Mouse (Mus musculus) heart, embryonic 11.5 days (tissue): ENCODE data around the gene Spata33. TPM values are rescaled to one million over a fixed set of nuclear protein-coding genes. Genes with fewer than 3 reads are reported as not detected.
"Not testable (repeated sequence)": the region's sequence is repeated elsewhere in the genome, so short reads cannot be mapped to it uniquely, and the experiment has no call there.

Experiments
- ATAC-seq: fragments of 200-750 bp; cut with Nextera tagmentation; replicated peaks from 2 replicates; pipeline ENCODE4 v1.8.0; 2017; ENCODE audit warnings: moderate library complexity; ENCODE audit not compliant: insufficient number of reproducible peaks, low FRiP score, low TSS enrichment
- H3K27ac ChIP-seq: fragments of 300-500 bp; sonication (generic); 2 replicates; pipeline ENCODE4 v1.5.1; 2014; ENCODE audit warnings: mild to moderate bottlenecking, low read depth, low read length
- H3K27me3 ChIP-seq: fragments of 300-500 bp; sonication (generic); 2 replicates; pipeline ENCODE4 v1.6.1; 2014; ENCODE audit warnings: mild to moderate bottlenecking, low read length, mixed read lengths; ENCODE audit not compliant: control insufficient read depth, insufficient read depth
- H3K36me3 ChIP-seq: fragments of 300-500 bp; sonication (generic); 2 replicates; pipeline ENCODE4 v1.6.1; 2014; ENCODE audit warnings: mild to moderate bottlenecking, low read length, moderate library complexity, mixed read lengths; ENCODE audit not compliant: control insufficient read depth, insufficient read depth
- H3K4me1 ChIP-seq: fragments of 300-500 bp; sonication (generic); 2 replicates; pipeline ENCODE4 v1.6.1; 2014; ENCODE audit warnings: low read length; ENCODE audit not compliant: control insufficient read depth, insufficient read depth
- H3K4me2 ChIP-seq: fragments of 300-500 bp; sonication (generic); 2 replicates; pipeline ENCODE4 v1.6.1; 2014; ENCODE audit warnings: mild to moderate bottlenecking, moderate library complexity
- H3K4me3 ChIP-seq: fragments of 300-500 bp; sonication (generic); 2 replicates; pipeline ENCODE4 v1.5.1; 2014; ENCODE audit warnings: low read depth, low read length
- H3K9ac ChIP-seq: fragments of 300-500 bp; sonication (generic); 2 replicates; pipeline ENCODE4 v1.6.1; 2014; ENCODE audit warnings: mild to moderate bottlenecking, low read depth, low read length, moderate library complexity
- H3K9me3 ChIP-seq: fragments of 300-500 bp; sonication (generic); replicated peaks from 2 replicates; pipeline ENCODE4 v1.6.1; 2016; ENCODE audit warnings: low read length; ENCODE audit not compliant: control insufficient read depth
- WGBS: fragments of 180-500 bp; shearing (Covaris S2); extraction: QIAGEN DNeasy Blood & Tissue Kit; methylation state at CpG from one replicate; pipeline ENCODE4 v1.1.7; 2014; ENCODE audit not compliant: insufficient replicate concordance; 5-methylcytosine and 5-hydroxymethylcytosine counted together
- polyA plus RNA-seq: library from polyadenylated mRNA; unstranded; fragments of >200 nt; fragmentation: Nextera tagmentation; extraction: Ambion mirVana; gene quantifications from 2 replicates; pipeline ENCODE4 v1.2.1, GENCODE M21; 2014

Gene Spata33
- polyA plus RNA-seq, 1 experiment from 2014 or later, result 5.0 TPM

DNA sequence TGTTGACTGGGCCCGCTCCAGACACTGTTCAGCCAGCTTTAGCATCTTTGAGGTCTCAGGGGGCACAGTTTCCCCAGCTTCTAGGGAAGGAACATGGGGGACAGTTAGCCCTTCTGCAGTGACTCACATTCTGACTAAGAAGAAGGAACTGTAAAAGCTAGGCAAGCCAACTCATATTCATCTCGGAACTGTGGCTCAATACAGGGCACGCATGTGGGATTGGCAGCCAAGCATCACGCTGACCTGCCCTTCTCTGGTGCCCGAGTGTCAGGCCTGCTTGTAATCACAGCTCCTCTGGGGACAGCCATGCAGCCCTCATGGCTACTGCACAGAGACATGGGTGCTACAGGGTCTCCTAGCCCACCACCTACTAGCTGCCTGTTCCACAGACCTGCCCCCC is 38.3 kb downstream of the Spata33 start:
- no peak overlapping the region for H3K9ac ChIP-seq
- no peaks in the 10 kb centered on the region for H3K27me3 ChIP-seq
- no peak overlapping the region for H3K27ac ChIP-seq
- 86% methylated on average over 5 of the region's 5 CpGs for whole genome bisulfite sequencing
- no peak for ATAC-seq
- H3K4me3 ChIP-seq, result no peak overlapping the region
- peaks cover 27% of the 10 kb centered on the region for H3K36me3 ChIP-seq
- H3K4me1 ChIP-seq, result peaks cover 24% of the 10 kb centered on the region
- no peak overlapping the region for H3K4me2 ChIP-seq
- H3K9me3 ChIP-seq, result no peaks in the 10 kb centered on the region

DNA sequence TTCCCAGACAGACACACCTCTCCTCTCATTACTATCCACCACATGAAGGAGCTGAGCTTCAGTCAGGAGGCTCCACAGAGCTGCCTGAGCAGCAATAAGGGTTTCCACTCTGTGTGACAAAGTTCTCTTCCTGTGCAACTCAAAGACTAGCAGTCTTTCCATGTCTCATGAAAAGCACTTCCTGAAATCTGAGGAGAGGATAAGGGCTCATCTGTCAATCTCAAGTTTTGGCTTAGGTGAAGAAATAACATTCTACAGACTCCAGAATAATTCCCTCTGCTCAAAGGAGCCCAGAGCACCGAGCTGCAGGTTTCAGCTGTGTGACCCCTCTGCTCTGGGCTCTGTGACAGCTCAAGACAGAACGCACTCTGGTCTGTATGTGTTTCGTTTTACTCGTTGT is 40.3 kb downstream of the Spata33 start:
- Histone ChIP-seq H3K4me1 (peaks cover 24% of the 10 kb centered on the region), H3K27ac (0 out of 2 replicates have a peak overlapping the region, but pooled peaks have one; percentile 10), H3K4me3 (peak overlapping the region; percentile 99), H3K9ac (peak overlapping the region; percentile 97), H3K27me3 (no peaks in the 10 kb centered on the region), H3K36me3 (peaks cover 26% of the 10 kb centered on the region), H3K4me2 (peak overlapping the region; percentile 97), H3K9me3 (no peaks in the 10 kb centered on the region)
- no peak for ATAC-seq
- WGBS, result 50% methylated on average over 4 of the region's 4 CpGs

DNA sequence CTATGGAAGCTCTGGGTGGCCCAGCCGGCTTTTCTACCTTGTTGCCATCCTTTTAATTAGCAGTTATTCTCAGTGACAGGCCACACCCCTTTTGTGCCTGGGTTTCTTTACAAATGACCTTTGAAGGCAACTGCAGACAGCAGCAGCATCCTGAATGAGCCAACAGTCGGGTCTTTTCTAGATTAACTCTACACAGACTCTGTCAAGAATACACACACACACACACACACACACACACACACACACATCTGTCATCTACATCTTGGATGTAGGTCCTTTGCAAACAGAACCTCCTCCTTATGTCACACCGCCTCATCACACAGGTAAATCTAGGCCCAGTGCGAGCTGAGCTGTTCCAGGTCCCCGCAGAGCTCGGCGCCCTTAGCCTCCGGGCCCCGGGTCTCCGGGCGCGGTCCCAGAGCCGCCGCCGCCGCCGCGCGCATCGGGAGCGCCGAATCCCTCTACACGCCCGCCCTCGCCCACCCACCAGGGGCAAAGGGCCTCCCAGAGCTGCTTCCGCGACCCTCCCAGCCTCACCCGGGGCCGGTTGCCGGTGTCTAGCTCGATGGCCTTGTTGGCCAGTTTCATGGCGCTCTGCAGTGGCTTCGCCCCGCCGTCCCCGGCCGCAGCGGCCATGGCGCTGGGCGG is 40.9 kb downstream of the Spata33 start:
- Histone ChIP-seq H3K27ac (peak overlapping the region; percentile 87), H3K9ac (peak overlapping the region; percentile 97), H3K27me3 (no peaks in the 10 kb centered on the region), H3K36me3 (peaks cover 25% of the 10 kb centered on the region), H3K4me3 (peak overlapping the region; percentile 99), H3K9me3 (no peaks in the 10 kb centered on the region), H3K4me1 (peaks cover 24% of the 10 kb centered on the region), H3K4me2 (peak overlapping the region; percentile 97)
- ATAC-seq, result 0 out of 2 replicates have a peak, but pooled peaks have one; percentile 5
- under 1% methylated on average over 40 of the region's 40 CpGs for WGBS

DNA sequence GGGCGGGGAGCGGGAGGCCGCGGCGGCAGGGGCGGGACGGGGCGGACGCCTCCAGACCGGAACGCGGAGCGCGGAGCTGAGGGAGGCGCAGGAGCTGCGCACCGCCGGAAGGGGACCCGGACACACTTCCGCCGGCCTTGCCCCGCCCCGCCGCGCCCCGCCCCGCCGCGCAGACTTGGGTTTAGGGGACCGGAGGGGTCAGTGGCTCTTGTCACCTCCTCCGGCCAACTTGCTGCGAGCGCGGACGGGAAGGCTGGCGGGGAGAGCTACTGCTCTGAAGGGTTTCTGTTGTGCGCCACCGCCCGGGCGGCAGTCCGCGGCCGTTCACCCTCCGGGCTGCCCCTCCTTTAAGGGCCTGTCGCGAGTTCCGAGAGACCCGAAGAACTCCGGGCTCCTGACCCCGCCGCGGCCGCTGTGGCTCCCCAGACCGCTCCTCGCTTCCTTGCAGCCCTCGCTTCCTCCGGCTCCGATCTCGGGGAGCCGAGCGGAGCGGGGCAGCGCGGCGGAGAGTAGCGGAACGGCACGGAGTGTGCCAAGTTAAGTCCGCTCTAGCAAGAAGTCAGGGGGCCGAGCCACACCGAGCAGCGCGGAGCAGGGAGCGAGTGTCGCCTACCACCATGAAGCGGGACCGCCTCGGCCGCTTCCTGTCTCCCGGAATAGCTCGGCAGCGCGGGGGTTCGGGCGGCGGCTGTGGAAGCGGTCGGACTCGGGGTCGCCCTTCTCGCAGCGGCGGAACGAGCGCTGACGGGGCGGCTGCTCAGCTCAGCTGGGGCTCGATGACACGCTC is 41.7 kb downstream of the Spata33 start, which contains the start of the genes Zfp276 and Vps9d1:
Gene Zfp276, plus strand, starts transcription at position 97 of the 787 bp plus-strand sequence.
Gene Vps9d1, minus strand, starts transcription at position 250 of the 787 bp plus-strand sequence.
- H3K4me2 ChIP-seq, result peak within 1 kb of the TSS; percentile 97
- no peaks in the 10 kb centered on the region for H3K9me3 ChIP-seq
- peak within 1 kb of the TSS; percentile 97 for H3K9ac ChIP-seq
- peaks cover 24% of the 10 kb centered on the region for H3K4me1 ChIP-seq
- WGBS, result under 1% methylated on average over 89 of the region's 99 CpGs
- ATAC-seq, result peak; percentile 93
- no peaks in the 10 kb centered on the region for H3K27me3 ChIP-seq
- H3K27ac ChIP-seq, result peak within 1 kb of the TSS; percentile 87
- H3K4me3 ChIP-seq, result peak within 1 kb of the TSS; percentile 99
- H3K36me3 ChIP-seq, result peaks cover 28% of the 10 kb centered on the region

DNA sequence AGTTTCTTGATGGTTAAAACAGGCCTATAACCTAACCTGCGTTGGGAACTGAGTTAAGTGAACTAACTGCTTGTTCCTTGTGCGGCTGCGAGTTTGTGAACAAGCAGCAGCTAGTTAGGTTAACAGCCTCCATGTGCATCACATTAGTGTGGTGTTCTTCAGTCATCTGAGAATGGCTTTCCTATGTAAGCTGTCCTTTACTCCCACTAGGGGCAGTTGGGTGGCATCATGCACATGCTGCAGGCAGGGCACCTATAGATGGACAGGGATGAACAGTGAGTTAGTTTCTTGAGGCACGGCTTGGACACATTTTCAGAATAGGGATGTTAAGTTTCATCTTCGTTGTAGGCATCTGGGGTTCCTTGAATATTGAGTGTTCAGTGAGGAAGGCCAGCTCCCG is 42.5 kb downstream of the Spata33 start:
- Histone ChIP-seq H3K9ac (peak overlapping the region; percentile 97), H3K4me2 (peak overlapping the region; percentile 97), H3K4me3 (peak overlapping the region; percentile 99), H3K27ac (no peak overlapping the region), H3K4me1 (peaks cover 24% of the 10 kb centered on the region), H3K9me3 (no peaks in the 10 kb centered on the region), H3K27me3 (no peaks in the 10 kb centered on the region), H3K36me3 (peaks cover 27% of the 10 kb centered on the region)
- no peak for ATAC-seq
- 69% methylated on average over 6 of the region's 6 CpGs for WGBS

DNA sequence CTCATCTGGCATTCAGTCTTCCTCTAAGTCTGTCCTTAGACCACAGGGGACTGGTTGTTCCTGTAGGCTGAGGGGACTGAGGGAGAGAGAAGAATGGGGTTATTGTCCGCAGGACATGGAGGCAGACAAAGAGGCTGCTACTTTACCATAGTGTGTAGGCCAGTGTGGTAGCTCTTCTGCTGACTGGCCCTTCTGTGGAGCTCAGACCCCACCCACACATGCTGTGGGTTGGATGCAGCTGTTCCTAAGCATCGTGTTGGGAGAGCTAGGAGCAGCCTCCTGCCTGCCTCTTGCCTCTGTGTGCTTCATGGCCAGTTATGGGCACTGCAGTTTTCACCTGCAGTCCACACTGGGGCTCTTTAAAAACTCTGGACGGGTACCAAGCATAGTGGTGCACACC is 44.5 kb downstream of the Spata33 start:
- no peak for ATAC-seq
- Histone ChIP-seq H3K4me2 (no peak overlapping the region), H3K4me1 (peaks cover 24% of the 10 kb centered on the region), H3K4me3 (no peak overlapping the region), H3K27me3 (no peaks in the 10 kb centered on the region), H3K36me3 (peaks cover 24% of the 10 kb centered on the region), H3K9me3 (no peaks in the 10 kb centered on the region), H3K27ac (no peak overlapping the region), H3K9ac (no peak overlapping the region)
- 79% methylated on average over 3 of the region's 3 CpGs for WGBS

DNA sequence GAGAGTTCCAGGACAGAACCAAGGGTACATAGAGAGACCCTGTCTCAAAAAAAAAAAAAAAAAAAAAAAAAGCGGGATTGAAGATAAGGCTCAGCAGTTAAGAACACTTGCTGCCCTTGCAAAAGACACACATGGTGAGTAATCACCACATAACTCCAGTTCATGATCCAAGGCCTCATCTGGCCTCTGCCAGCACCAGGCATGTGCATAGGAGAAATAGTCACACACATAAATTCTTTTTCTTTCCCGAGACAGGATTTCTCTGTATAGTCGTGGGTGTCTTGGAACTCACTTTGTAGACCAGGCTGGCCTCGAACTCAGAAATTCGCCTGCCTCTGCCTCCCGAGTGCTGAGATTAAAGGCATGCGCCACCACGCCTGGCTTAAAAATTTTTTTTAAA is 45.0 kb downstream of the Spata33 start:
- not testable (repeated sequence) for H3K27me3 ChIP-seq, H3K4me2 ChIP-seq, H3K4me3 ChIP-seq, H3K9ac ChIP-seq, ATAC-seq, H3K9me3 ChIP-seq, H3K27ac ChIP-seq
- H3K4me1 ChIP-seq, result peaks cover 21% of the 10 kb centered on the region
- peaks cover 24% of the 10 kb centered on the region for H3K36me3 ChIP-seq
- WGBS, result 88% methylated on average over 8 of the region's 8 CpGs

DNA sequence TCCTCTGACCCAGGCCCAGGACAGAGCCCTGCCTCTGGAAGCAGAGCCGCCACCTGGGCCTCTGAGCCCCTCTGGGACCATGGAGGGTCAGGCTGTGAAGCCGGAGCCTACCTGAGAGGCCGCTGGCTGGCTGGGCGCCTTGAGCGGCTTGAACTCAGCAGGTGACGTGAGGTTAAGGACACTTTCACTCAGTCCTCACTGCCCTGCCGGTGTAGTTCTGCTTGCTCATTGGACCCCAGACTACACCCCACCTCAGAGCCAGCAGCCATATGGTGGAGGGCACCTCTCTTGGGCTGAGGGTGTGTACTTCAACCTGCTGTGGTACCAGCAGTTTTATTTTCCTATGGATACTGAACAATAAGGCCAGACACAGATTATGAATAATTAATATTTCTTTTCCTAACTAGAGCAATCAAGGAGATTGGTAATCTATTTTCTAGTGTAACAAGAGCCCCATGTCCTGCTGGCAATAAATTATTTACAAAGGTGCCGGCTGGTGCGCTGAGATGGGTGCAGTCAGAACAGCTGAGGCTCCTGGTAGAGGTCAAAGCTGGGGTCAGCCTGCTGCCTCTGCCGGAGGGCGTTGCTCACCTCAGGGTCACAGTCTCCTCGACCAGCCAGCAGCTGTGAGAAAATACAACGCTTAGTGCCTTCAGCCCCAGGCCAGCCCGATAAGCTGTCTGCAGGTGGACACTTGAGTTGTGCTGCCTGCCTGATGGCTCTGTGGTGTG is 55.5 kb downstream of the Spata33 start:
- Histone ChIP-seq H3K9ac (no peak overlapping the region), H3K4me2 (no peak overlapping the region), H3K4me1 (0 out of 2 replicates have a peak, but pooled peaks cover 5% of the 10 kb centered on the region), H3K27me3 (no peaks in the 10 kb centered on the region), H3K36me3 (peaks cover 37% of the 10 kb centered on the region), H3K4me3 (no peak overlapping the region), H3K27ac (no peak overlapping the region), H3K9me3 (no peaks in the 10 kb centered on the region)
- ATAC-seq, result peak; percentile 41; the same call in 1 of the 2 replicates
- 78% methylated on average over 14 of the region's 14 CpGs for WGBS
